Mouse (Mus musculus): ENCODE data around the gene Pnpo.

The Pnpo gene

GRCm38 (mm10) chr11:96902639-96903635 lies 40.8 kb downstream of the Pnpo start:
- DNase-seq = no peak

- no peak for DNase-seq
Observed at GRCm38 (mm10) chr11:96901332-96901731, 42.5 kb downstream of the Pnpo start.

DNA sequence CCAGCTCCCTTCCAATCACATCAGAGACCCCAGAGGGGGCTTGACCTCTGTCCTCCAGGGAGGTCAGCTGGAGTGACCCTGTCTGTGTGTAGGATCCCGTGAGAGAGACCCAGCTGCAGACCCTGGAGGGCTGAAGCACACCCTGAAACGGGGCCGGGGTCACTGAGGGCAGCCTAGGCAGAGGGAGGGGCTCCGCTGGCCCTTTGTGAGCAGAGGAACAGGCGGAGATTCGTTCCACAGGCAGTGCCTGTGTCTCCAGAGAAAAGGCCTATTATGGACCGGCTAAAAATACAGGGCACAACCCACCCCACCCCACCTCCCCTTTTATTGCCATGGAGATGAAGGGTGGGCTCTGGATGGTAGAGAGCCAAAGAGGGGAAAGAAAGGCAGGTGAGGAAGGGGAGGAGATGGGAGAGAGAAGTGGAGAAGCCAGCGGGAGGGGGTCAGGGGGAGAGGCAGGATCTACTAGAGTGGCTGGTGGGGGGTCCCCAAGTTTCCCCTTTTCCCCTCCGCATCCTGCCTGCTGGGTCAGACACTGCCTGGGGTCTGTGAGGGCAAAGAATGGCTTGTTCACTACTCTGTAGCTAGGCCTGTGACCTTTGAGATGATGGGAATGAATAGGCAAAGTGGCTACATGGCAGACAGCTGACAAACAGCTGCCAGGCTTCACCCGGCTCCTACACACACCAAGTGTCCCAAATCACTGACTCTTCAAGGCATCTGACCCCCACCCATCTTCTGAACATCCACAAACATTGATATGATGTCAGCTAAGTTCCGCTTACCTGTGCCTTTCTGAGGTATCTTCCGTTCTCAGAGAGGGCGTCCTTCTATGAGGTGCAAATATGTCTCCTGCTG lies 44.1 kb downstream of the Pnpo start:
- DNase-seq = no peak

DNA sequence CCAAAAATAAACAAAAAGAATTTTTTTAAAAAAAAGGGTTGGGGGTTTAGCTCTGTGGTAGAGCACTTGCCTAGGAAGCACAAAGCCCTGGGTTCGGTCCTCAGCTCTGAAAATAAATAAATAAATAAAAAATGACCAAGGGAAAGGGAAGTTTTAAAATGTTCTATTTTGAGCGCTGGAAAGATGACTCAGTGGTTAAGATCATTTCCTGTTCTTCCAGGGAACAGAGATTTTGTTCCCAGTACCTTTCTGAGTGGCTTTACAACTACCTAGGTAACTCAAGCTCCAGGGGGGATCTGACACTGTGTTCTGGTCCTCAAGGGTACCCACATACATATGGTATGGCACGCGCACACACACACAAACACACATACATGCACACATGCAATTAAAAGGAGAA lies 47.9 kb downstream of the Pnpo start:
- no peak for DNase-seq

- no peak for DNase-seq
Observed at GRCm38 (mm10) chr11:96893203-96893842, 50.5 kb downstream of the Pnpo start.

DNA sequence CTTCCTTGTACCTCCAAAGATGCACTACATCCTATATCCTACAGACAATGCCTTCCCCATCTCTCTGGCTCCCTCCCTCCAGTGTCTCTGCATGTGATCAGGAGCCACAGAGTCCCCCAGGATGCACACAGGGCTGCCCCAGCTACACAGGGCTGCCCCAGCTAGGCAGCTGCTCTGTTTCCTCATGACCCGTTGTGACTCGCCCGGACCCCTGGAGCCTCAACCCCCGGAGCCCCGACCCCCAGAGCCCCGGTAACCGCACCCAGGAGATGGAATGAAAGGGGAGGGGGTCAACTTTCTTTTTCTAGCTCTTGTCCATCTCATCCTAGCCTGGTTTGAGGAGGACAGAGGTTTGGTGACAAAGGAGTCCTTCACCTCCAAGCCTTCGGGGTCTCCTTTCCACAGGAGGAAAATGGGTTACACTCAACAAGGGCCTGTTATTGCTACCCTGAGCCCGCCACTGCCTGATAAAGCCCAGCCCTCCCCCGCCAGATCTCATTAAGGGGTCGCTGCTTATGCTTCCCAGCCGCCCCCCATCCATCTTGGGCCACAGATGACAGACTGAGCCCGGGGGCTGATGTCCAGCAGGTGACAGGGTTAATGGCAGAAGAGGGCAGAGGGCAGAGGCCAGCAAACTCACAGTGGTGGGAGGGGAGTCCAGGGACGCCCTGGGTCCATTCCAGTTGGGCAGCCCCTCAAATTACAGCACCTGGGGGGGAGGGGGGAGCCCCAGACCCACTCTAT lies 51.8 kb downstream of the Pnpo start:
- no peak for DNase-seq

All from thymus, postnatal 4 days (tissue).